Mouse (Mus musculus): Measurements from ENCODE around the gene Ifitm10.

Gene Ifitm10

GRCm38 (mm10) chr7:142391108-142391507 lies 17.6 kb upstream of the Ifitm10 start:
- DNase-seq (ENCODE audit: low spot score in 2 of 2) = no peak

GRCm38 (mm10) chr7:142389961-142390650 lies 16.6 kb upstream of the Ifitm10 start:
- DNase-seq (ENCODE audit: low spot score in 2 of 2) = no peak

GRCm38 (mm10) chr7:142388740-142389139 lies 15.2 kb upstream of the Ifitm10 start:
- DNase-seq (ENCODE audit: low spot score in 2 of 2) = no peak

- DNase-seq (ENCODE audit: low spot score in 2 of 2) = no peak
These were observed 14.6 kb upstream of the Ifitm10 start for GRCm38 (mm10) chr7:142388198-142388597.

GRCm38 (mm10) chr7:142387419-142388148 lies 14.0 kb upstream of the Ifitm10 start, which contains the start of gene Ctsd:
Gene Ctsd (minus strand): TSS chr7:142388038.
- peak; percentile 97 to 98 for DNase-seq (ENCODE audit: low spot score in 2 of 2)

GRCm38 (mm10) chr7:142386621-142387201 lies 13.2 kb upstream of the Ifitm10 start:
- peak in 1 of 2 experiments; percentile 73 for DNase-seq (ENCODE audit: low spot score in 2 of 2)

GRCm38 (mm10) chr7:142385742-142386403 lies 12.3 kb upstream of the Ifitm10 start:
- DNase-seq (ENCODE audit: low spot score in 2 of 2) = peak; percentile 16 to 63

GRCm38 (mm10) chr7:142384306-142384705 lies 10.8 kb upstream of the Ifitm10 start:
- no peak for DNase-seq (ENCODE audit: low spot score in 2 of 2)

GRCm38 (mm10) chr7:142382567-142382966 lies 9.0 kb upstream of the Ifitm10 start, which contains the start of gene Gm49369:
Gene Gm49369 (minus strand): TSS chr7:142382667.
- no peak for DNase-seq (ENCODE audit: low spot score in 2 of 2)

- DNase-seq (ENCODE audit: low spot score in 2 of 2) = peak; percentile 21 to 65
These were observed 7.6 kb upstream of the Ifitm10 start for GRCm38 (mm10) chr7:142381175-142381574.

GRCm38 (mm10) chr7:142379186-142379585 lies 5.6 kb upstream of the Ifitm10 start:
- no peak for DNase-seq (ENCODE audit: low spot score in 2 of 2)

GRCm38 (mm10) chr7:142377233-142377925 lies 3.8 kb upstream of the Ifitm10 start:
- no peak for DNase-seq (ENCODE audit: low spot score in 2 of 2)

GRCm38 (mm10) chr7:142376096-142376495 lies 2.5 kb upstream of the Ifitm10 start:
- DNase-seq (ENCODE audit: low spot score in 2 of 2) = no peak

GRCm38 (mm10) chr7:142375261-142375724 lies 1.7 kb upstream of the Ifitm10 start:
- no peak for DNase-seq (ENCODE audit: low spot score in 2 of 2)

- DNase-seq (ENCODE audit: low spot score in 2 of 2) = no peak
These were observed 961 bp upstream of the Ifitm10 start for GRCm38 (mm10) chr7:142374413-142375015.

GRCm38 (mm10) chr7:142373039-142373438 lies 514 bp downstream of the Ifitm10 start:
- no peak for DNase-seq (ENCODE audit: low spot score in 2 of 2)

GRCm38 (mm10) chr7:142371768-142372661 lies 1.5 kb downstream of the Ifitm10 start:
- DNase-seq (ENCODE audit: low spot score in 2 of 2) = peak in 1 of 2 experiments; percentile 66

- no peak for DNase-seq (ENCODE audit: low spot score in 2 of 2)
These were observed 2.2 kb downstream of the Ifitm10 start for GRCm38 (mm10) chr7:142371398-142371767.

GRCm38 (mm10) chr7:142370937-142371336 lies 2.6 kb downstream of the Ifitm10 start:
- no peak for DNase-seq (ENCODE audit: low spot score in 2 of 2)

GRCm38 (mm10) chr7:142369820-142370219 lies 3.7 kb downstream of the Ifitm10 start:
- DNase-seq (ENCODE audit: low spot score in 2 of 2) = no peak

All from spleen, postnatal 4 days (tissue).